Mouse (Mus musculus): ENCODE data around the gene Ndufs5.

GRCm38 (mm10) chr4:123765071-123765470 is 47.1 kb upstream of the Ndufs5 start:
- TF ChIP-seq CTCF (IDR thresholded peaks at IDR 0.05; ENCODE audit: low read depth, low read length) (no peak), POLR2A (IDR thresholded peaks at IDR 0.05; ENCODE audit: extremely low read depth, insufficient read depth, low read length) (no peak)

All from liver, adult 2 months (tissue).